Mouse (Mus musculus) fat pad, adult 2 months (tissue): Measurements from ENCODE around the gene Atp6v0a1.

Source experiments
- DNase-seq: peaks from one replicate; pipeline ENCODE4 v3.0.0-alpha.2; 2011; ENCODE audit warnings: low read depth, low spot score; ENCODE audit errors: extremely low read depth

Gene Atp6v0a1

GRCm38 (mm10) chr11:101057860-101058259, 48.6 kb downstream of the Atp6v0a1 start:
- no peak for DNase-seq

GRCm38 (mm10) chr11:101058726-101059125, 49.5 kb downstream of the Atp6v0a1 start:
- DNase-seq, result no peak

- no peak for DNase-seq
Measured at GRCm38 (mm10) chr11:101059473-101059872, 50.2 kb downstream of the Atp6v0a1 start.

GRCm38 (mm10) chr11:101060126-101060525, 50.9 kb downstream of the Atp6v0a1 start:
- no peak for DNase-seq

- DNase-seq, result no peak
Measured at GRCm38 (mm10) chr11:101061049-101061448, 51.8 kb downstream of the Atp6v0a1 start.

GRCm38 (mm10) chr11:101062165-101062884, 53.1 kb downstream of the Atp6v0a1 start:
- no peak for DNase-seq

- no peak for DNase-seq
Measured at GRCm38 (mm10) chr11:101062971-101063675, 53.9 kb downstream of the Atp6v0a1 start.

GRCm38 (mm10) chr11:101063676-101064327, 54.5 kb downstream of the Atp6v0a1 start:
- no peak for DNase-seq

GRCm38 (mm10) chr11:101064462-101064861, 55.2 kb downstream of the Atp6v0a1 start:
- DNase-seq, result no peak

- no peak for DNase-seq
Measured at GRCm38 (mm10) chr11:101065002-101065401, 55.8 kb downstream of the Atp6v0a1 start.

- no peak for DNase-seq
Measured at GRCm38 (mm10) chr11:101066549-101067412, 57.5 kb downstream of the Atp6v0a1 start.

GRCm38 (mm10) chr11:101069391-101070188, 60.3 kb downstream of the Atp6v0a1 start, which contains the start of gene Naglu:
Gene Naglu, plus strand, starts transcription at chr11:101070012.
- DNase-seq, result no peak

- no peak for DNase-seq
Measured at GRCm38 (mm10) chr11:101070189-101070527, 60.9 kb downstream of the Atp6v0a1 start.

GRCm38 (mm10) chr11:101070987-101071386, 61.7 kb downstream of the Atp6v0a1 start:
- no peak for DNase-seq

- DNase-seq, result no peak
Measured at GRCm38 (mm10) chr11:101071810-101072428, 62.7 kb downstream of the Atp6v0a1 start.

GRCm38 (mm10) chr11:101078121-101078520, 68.9 kb downstream of the Atp6v0a1 start, which contains the start of gene Hsd17b1:
Gene Hsd17b1, plus strand, starts transcription at chr11:101078411.
- DNase-seq, result no peak

- no peak for DNase-seq
Measured at GRCm38 (mm10) chr11:101079746-101080145, 70.5 kb downstream of the Atp6v0a1 start.

- DNase-seq, result no peak
Measured at GRCm38 (mm10) chr11:101080421-101080820, 71.2 kb downstream of the Atp6v0a1 start.

GRCm38 (mm10) chr11:101081659-101082058, 72.4 kb downstream of the Atp6v0a1 start:
- no peak for DNase-seq
